Mouse (Mus musculus) MEL (cell line): ENCODE results near the gene 2010003K11Rik. TPM values are rescaled to one million over a fixed set of nuclear protein-coding genes. Genes with fewer than 3 reads are reported as not detected.

Experiments used
- DNase-seq: peaks from one replicate; pipeline ENCODE4 v3.0.0; 2011; ENCODE audit warnings: low read depth, low spot score
- H3K27ac ChIP-seq: 2 replicates; pipeline ENCODE4 v1.5.1; 2012; ENCODE audit warnings: low read depth, mild to moderate bottlenecking, control low read depth, low read length, moderate library complexity; ENCODE audit not compliant: control insufficient read depth
- H3K27me3 ChIP-seq, 2 experiments: fragments of 150-350 bp in 1 of 2; sonication (generic) in 1 of 2; 2 replicates each; pipeline ENCODE4 v1.6.1; 2012; ENCODE audit warnings: low read length in 2 of 2, mild to moderate bottlenecking in 2 of 2, improper control_type of control experiment in 1 of 2, moderate library complexity in 1 of 2; ENCODE audit not compliant: insufficient read depth in 2 of 2, control insufficient read depth in 1 of 2
- H3K36me3 ChIP-seq, 2 experiments: 2 replicates each; pipeline ENCODE4 v1.6.1; 2012 to 2014; ENCODE audit warnings: low read length in 2 of 2, improper control_type of control experiment in 1 of 2, inconsistent platforms in 1 of 2, mild to moderate bottlenecking in 1 of 2; ENCODE audit not compliant: insufficient read depth in 2 of 2, control insufficient read depth in 1 of 2
- H3K4me1 ChIP-seq, 2 experiments: fragments of 150-350 bp in 1 of 2; sonication (generic) in 1 of 2; 2 replicates each; pipeline ENCODE4 v1.6.1; 2012; ENCODE audit warnings: low read length in 2 of 2, improper control_type of control experiment in 1 of 2, mild to moderate bottlenecking in 1 of 2; ENCODE audit not compliant: insufficient read depth in 2 of 2, control insufficient read depth in 1 of 2
- H3K4me3 ChIP-seq, 2 experiments: fragments of 150-350 bp in 1 of 2; sonication (generic) in 1 of 2; 2 replicates each; pipeline ENCODE4 v1.5.1; 2012; ENCODE audit warnings: low read depth in 2 of 2, low read length in 2 of 2, mild to moderate bottlenecking in 2 of 2, moderate library complexity in 2 of 2, control low read depth in 1 of 2, improper control_type of control experiment in 1 of 2; ENCODE audit not compliant: control insufficient read depth in 1 of 2, insufficient read depth in 1 of 2
- H3K79me2 ChIP-seq: 2 replicates; pipeline ENCODE4 v1.6.1; 2012; ENCODE audit warnings: mild to moderate bottlenecking, low read length, moderate library complexity; ENCODE audit not compliant: control insufficient read depth, poor library complexity, insufficient read depth
- H3K9ac ChIP-seq: 2 replicates; pipeline ENCODE4 v1.6.1; 2012; ENCODE audit warnings: low read depth, mild to moderate bottlenecking, control low read depth, low read length, moderate library complexity; ENCODE audit not compliant: control insufficient read depth, poor library complexity, severe bottlenecking
- H3K9me3 ChIP-seq: fragments of 150-350 bp; sonication (generic); replicated peaks from 2 replicates; pipeline ENCODE4 v1.6.1; 2012; ENCODE audit warnings: mild to moderate bottlenecking, low read length, improper control_type of control experiment, moderate library complexity; ENCODE audit not compliant: insufficient read depth
- CHD1 ChIP-seq: IDR thresholded peaks from 2 replicates; pipeline ENCODE4 v1.6.1; 2012; ENCODE audit warnings: low read depth, mild to moderate bottlenecking, inconsistent platforms, low read length, improper control_type of control experiment
- CHD2 ChIP-seq: IDR thresholded peaks from 2 replicates; pipeline ENCODE4 v1.6.1; 2011; ENCODE audit warnings: low read length, improper control_type of control experiment
- CTCF ChIP-seq, 3 experiments: IDR thresholded peaks in 2 of 3; conservative IDR thresholded peaks in 1 of 3; 2 replicates each; pipeline ENCODE4 v1.5.1; 2011 to 2012; ENCODE audit warnings: low read length in 3 of 3, low read depth in 2 of 3, mild to moderate bottlenecking in 2 of 3, improper control_type of control experiment in 1 of 3, inconsistent platforms in 1 of 3, mixed read lengths in 1 of 3, moderate library complexity in 1 of 3; ENCODE audit not compliant: control insufficient read depth in 1 of 3, insufficient read depth in 1 of 3, poor library complexity in 1 of 3, severe bottlenecking in 1 of 3
- ETS1 ChIP-seq: IDR thresholded peaks from 2 replicates; pipeline ENCODE4 v1.6.1; 2012; ENCODE audit warnings: low read depth, mild to moderate bottlenecking, inconsistent platforms, low read length, improper control_type of control experiment, moderate library complexity
- GABPA ChIP-seq: IDR thresholded peaks from 2 replicates; pipeline ENCODE4 v1.6.1; 2012; ENCODE audit warnings: low read depth, mild to moderate bottlenecking, inconsistent platforms, low read length, improper control_type of control experiment, moderate library complexity
- KAT2A ChIP-seq: conservative IDR thresholded peaks from 2 replicates; pipeline ENCODE4 v1.6.1; 2012; ENCODE audit warnings: low read depth, low read length, improper control_type of control experiment, inconsistent platforms
- MEF2A ChIP-seq: IDR thresholded peaks from 2 replicates; pipeline ENCODE4 v1.6.1; 2014; ENCODE audit warnings: low read depth, mild to moderate bottlenecking, inconsistent platforms, low read length, improper control_type of control experiment; ENCODE audit not compliant: poor library complexity, insufficient replicate concordance, severe bottlenecking; ENCODE audit errors: extremely low read depth
- MXI1 ChIP-seq: IDR thresholded peaks from 2 replicates; pipeline ENCODE4 v1.6.1; 2011; ENCODE audit warnings: mild to moderate bottlenecking, low read depth, low read length, improper control_type of control experiment
- NELFE ChIP-seq: IDR thresholded peaks from 2 replicates; pipeline ENCODE4 v1.6.1; 2011; ENCODE audit warnings: low read depth, low read length, improper control_type of control experiment
- POLR2AphosphoS2 ChIP-seq: IDR thresholded peaks from 2 replicates; pipeline ENCODE4 v1.6.1; 2011; ENCODE audit warnings: low read length, improper control_type of control experiment
- RCOR1 ChIP-seq: IDR thresholded peaks from 2 replicates; pipeline ENCODE4 v1.6.1; 2012; ENCODE audit warnings: low read depth, mild to moderate bottlenecking, inconsistent platforms, low read length, improper control_type of control experiment
- SIN3A ChIP-seq: IDR thresholded peaks from 2 replicates; pipeline ENCODE4 v1.6.1; 2012; ENCODE audit warnings: low read length, improper control_type of control experiment, inconsistent platforms
- TBP ChIP-seq: IDR thresholded peaks from 2 replicates; pipeline ENCODE4 v1.8.0; 2011; ENCODE audit warnings: low read depth, low read length, improper control_type of control experiment
- TCF12 ChIP-seq: IDR thresholded peaks from 2 replicates; pipeline ENCODE4 v1.6.1; 2014; ENCODE audit warnings: low read depth, mild to moderate bottlenecking, inconsistent platforms, low read length, improper control_type of control experiment, moderate library complexity
- ZNF384 ChIP-seq: IDR thresholded peaks from 2 replicates; pipeline ENCODE4 v1.6.1; 2012; ENCODE audit warnings: low read depth, mild to moderate bottlenecking, inconsistent platforms, low read length, improper control_type of control experiment
- polyA plus RNA-seq, 2 experiments: library from polyadenylated mRNA; stranded (reverse) in 1 of 2; unstranded in 1 of 2; fragments of >175 nt in 1 of 2; fragments of >200 nt in 1 of 2; gene quantifications; 2 replicates each; pipeline versions ENCODE4 v1.2.1 to v1.2.4; 2012; ENCODE audit warnings: low replicate concordance in 2 of 2, low read depth in 1 of 2; ENCODE audit not compliant: insufficient read length in 2 of 2, insufficient read depth in 1 of 2, missing spikeins in 1 of 2
- total RNA-seq: library from RNA; depleted of rRNA; stranded (reverse); fragments of 300-350 nt; gene quantifications from 2 replicates; pipeline ENCODE4 v1.2.3, GENCODE M21; 2012

Gene 2010003K11Rik
- total and polyA plus RNA-seq, 3 experiments, result not detected

DNA sequence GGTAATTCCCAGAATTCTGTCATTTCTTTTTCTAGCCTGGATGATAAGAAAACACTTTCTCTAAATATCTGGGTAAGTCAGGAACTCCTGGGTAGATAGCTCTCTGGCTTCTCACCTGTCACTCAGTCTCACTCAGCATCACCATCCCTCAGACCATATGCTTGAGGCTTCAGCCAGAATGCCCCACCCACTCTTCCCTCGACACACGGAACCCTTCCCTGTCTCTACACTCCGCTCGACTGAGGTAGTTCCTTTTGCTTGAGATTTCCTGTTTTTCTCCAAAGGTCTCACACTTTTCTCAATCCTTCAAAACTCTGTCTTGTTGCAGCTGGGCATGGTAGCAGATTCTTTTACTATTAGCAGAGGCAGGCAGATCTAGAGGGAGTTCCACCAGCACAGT lies 17.1 kb downstream of the 2010003K11Rik start:
- H3K27ac ChIP-seq, result no peak overlapping the region

DNA sequence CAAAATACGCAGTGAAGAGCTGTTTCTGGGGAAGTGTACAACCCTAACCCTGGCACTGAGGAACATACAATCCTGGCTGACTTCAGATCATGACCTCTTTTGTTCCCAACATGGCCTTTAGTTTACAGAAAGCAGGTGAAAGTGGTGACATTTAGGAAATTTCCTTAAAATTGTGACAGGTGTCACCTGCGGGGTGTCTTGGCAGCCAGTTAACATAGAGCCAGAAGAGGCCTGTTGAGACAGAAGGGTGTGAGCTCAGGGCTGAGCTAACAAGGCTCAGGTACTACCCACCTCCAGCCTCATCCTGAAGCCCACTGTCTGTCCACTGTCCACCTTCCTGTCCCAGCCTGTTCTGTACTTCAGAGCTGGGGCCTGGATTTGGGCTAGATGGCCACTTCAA lies 18.3 kb downstream of the 2010003K11Rik start:
- H3K27me3 ChIP-seq, result peaks cover 3 to 5% of the 10 kb centered on the region in 2 experiments
- TF ChIP-seq SIN3A (no peak), ETS1 (no peak), TCF12 (no peak)
- TF ChIP-seq, all 39 proteins: peak for 0
- H3K36me3 ChIP-seq, result peaks cover 0 to 2% of the 10 kb centered on the region in 2 experiments; a peak in 1 of 4 replicates
- no peaks in the 10 kb centered on the region for H3K79me2 ChIP-seq
- peaks cover 0 to 7% of the 10 kb centered on the region in 2 experiments; a peak in 1 of 4 replicates for H3K4me1 ChIP-seq
- H3K9ac ChIP-seq, result no peak overlapping the region
- DNase-seq, result no peak
- H3K9me3 ChIP-seq, result no peaks in the 10 kb centered on the region
- no peak overlapping the region for H3K4me3 ChIP-seq
- H3K27ac ChIP-seq, result no peak overlapping the region

More for the DNA sequence above, 17.1 kb downstream of the 2010003K11Rik start:
- H3K4me1 ChIP-seq, result peaks cover 0 to 7% of the 10 kb centered on the region in 2 experiments; a peak in 1 of 4 replicates
- H3K36me3 ChIP-seq, result peaks cover 0 to 2% of the 10 kb centered on the region in 2 experiments; a peak in 1 of 4 replicates
- no peaks in the 10 kb centered on the region for H3K9me3 ChIP-seq
- H3K27me3 ChIP-seq, result peaks cover 3 to 8% of the 10 kb centered on the region in 2 experiments
- H3K9ac ChIP-seq, result no peak overlapping the region
- no peaks in the 10 kb centered on the region for H3K79me2 ChIP-seq
- TF ChIP-seq RCOR1 (no peak), MEF2A (no peak), SIN3A (no peak), MXI1 (no peak), CHD2 (no peak), CHD1 (no peak), POLR2AphosphoS2 (no peak), CTCF (IDR thresholded peaks at IDR 0.05 in 2 of 3, conservative IDR thresholded peaks at IDR 0.05 in 1 of 3; ENCODE audit: control insufficient read depth in 1 of 3, insufficient read depth in 1 of 3, low read depth in 2 of 3, low read length in 3 of 3, poor library complexity in 1 of 3, severe bottlenecking in 1 of 3) (no peak), TBP (no peak), KAT2A (no peak), GABPA (no peak)
- no peak overlapping the region for H3K4me3 ChIP-seq
- no peak for DNase-seq

DNA sequence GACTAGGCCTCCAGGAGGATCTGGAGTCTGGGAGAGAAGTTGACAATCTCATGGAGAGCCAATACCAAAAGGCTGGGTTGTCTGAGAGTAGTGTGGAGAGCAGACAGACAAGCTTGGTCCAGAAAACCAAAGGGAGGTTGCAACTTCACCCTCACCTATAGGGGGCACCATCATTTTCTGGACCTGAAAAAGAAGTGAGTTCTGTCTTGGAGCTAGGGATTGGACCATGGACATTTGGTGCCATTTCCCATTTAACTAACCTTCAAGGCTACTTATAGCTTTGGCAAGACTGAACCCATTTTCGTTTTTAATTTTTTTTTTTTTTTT lies 20.2 kb downstream of the 2010003K11Rik start:
- no peak overlapping the region for H3K27ac ChIP-seq
- H3K27me3 ChIP-seq, result peaks cover 0 to 1% of the 10 kb centered on the region in 2 experiments; a peak in 2 of 4 replicates
- peak; percentile 68 for DNase-seq

More for the DNA sequence above, 20.2 kb downstream of the 2010003K11Rik start:
- Histone ChIP-seq H3K9me3 (no peaks in the 10 kb centered on the region), H3K4me1 (peaks cover 0 to 7% of the 10 kb centered on the region in 2 experiments; a peak in 1 of 4 replicates), H3K36me3 (peaks cover 0 to 2% of the 10 kb centered on the region in 2 experiments; a peak in 1 of 4 replicates), H3K9ac (peak overlapping the region; percentile 23; the same call in 1 of the 2 replicates), H3K4me3 (peak overlapping the region in 1 of 2 experiments; percentile 33; a peak in 3 of 4 replicates), H3K79me2 (no peaks in the 10 kb centered on the region)
- TF ChIP-seq ZNF384 (peak; percentile 34; the same call in 1 of the 2 replicates), CTCF (IDR thresholded peaks at IDR 0.05 in 2 of 3, conservative IDR thresholded peaks at IDR 0.05 in 1 of 3; ENCODE audit: control insufficient read depth in 1 of 3, insufficient read depth in 1 of 3, low read depth in 2 of 3, low read length in 3 of 3, poor library complexity in 1 of 3, severe bottlenecking in 1 of 3) (peak; percentile 32 to 67 (median 60); a peak in 5 of 6 replicates), SIN3A (no peak), KAT2A (no peak), TBP (0 out of 2 replicates have a peak, but pooled peaks have one; percentile 23), NELFE (no peak)
